Mouse (Mus musculus): ENCODE data around the gene Bak1. TPM values are rescaled to one million over a fixed set of nuclear protein-coding genes. Genes with fewer than 3 reads are reported as not detected.
"Not testable (repeated sequence)": the region's sequence is repeated elsewhere in the genome, so short reads cannot be mapped to it uniquely, and the experiment has no call there.

Bak1 gene
- polyA plus RNA-seq, 1 experiment from 2014 or later = 2.5 TPM

- H3K27ac ChIP-seq = no peak overlapping the region
- H3K4me2 ChIP-seq (replicated peaks) = no peak overlapping the region
- H3K4me3 ChIP-seq = no peak overlapping the region
- H3K27me3 ChIP-seq (replicated peaks) = no peaks in the 10 kb centered on the region
- H3K4me1 ChIP-seq = no peaks in the 10 kb centered on the region
- no peaks in the 10 kb centered on the region for H3K9me3 ChIP-seq
- WGBS = 80% methylated on average over 8 of the region's 8 CpGs
- no peaks in the 10 kb centered on the region for H3K36me3 ChIP-seq
- no peak for ATAC-seq (ENCODE audit: low FRiP score, low read depth)
- H3K9ac ChIP-seq = no peak overlapping the region
Measured at GRCm38 (mm10) chr17:26995562-26995961, 33.2 kb downstream of the Bak1 start.

- H3K27ac ChIP-seq = no peak overlapping the region
- H3K9me3 ChIP-seq = no peaks in the 10 kb centered on the region
- H3K4me1 ChIP-seq = no peaks in the 10 kb centered on the region
- no peak overlapping the region for H3K9ac ChIP-seq
- H3K4me2 ChIP-seq (replicated peaks) = no peak overlapping the region
- no peaks in the 10 kb centered on the region for H3K27me3 ChIP-seq (replicated peaks)
- H3K4me3 ChIP-seq = no peak overlapping the region
- no peak for ATAC-seq (ENCODE audit: low FRiP score, low read depth)
- no peaks in the 10 kb centered on the region for H3K36me3 ChIP-seq
- 73% methylated on average over 6 of the region's 6 CpGs for WGBS
Measured at GRCm38 (mm10) chr17:26995006-26995405, 33.8 kb downstream of the Bak1 start.

- H3K4me1 ChIP-seq = no peaks in the 10 kb centered on the region
- 88% methylated on average over 14 of the region's 14 CpGs for WGBS
- H3K27ac ChIP-seq = no peak overlapping the region
- no peak overlapping the region for H3K9ac ChIP-seq
- no peak overlapping the region for H3K4me3 ChIP-seq
- no peak for ATAC-seq (ENCODE audit: low FRiP score, low read depth)
- H3K4me2 ChIP-seq (replicated peaks) = no peak overlapping the region
- no peaks in the 10 kb centered on the region for H3K36me3 ChIP-seq
- no peaks in the 10 kb centered on the region for H3K27me3 ChIP-seq (replicated peaks)
- no peaks in the 10 kb centered on the region for H3K9me3 ChIP-seq
Measured at GRCm38 (mm10) chr17:26994410-26994809, 34.4 kb downstream of the Bak1 start.

DNA sequence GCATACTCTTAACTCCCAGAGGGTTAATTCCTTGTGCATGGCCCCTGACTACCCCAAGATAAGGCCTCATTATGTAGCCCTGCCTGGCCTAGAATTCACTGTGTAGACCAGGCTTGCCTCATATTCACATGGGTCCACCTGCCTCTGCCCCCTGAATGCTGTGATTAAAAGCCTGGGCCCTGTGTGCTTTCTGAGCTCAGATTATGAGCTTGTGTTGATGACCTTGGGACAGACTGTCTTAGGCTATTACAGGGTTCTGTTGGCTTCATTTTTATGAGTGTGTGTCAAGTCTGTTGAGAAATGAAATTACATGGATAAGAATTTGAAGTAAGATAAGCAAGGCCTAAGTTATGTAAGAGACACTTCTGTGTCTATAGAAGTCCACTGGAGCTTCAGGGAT, 38.3 kb downstream of the Bak1 start:
- Histone ChIP-seq H3K4me2 (replicated peaks) (no peak overlapping the region), H3K4me1 (no peaks in the 10 kb centered on the region), H3K27me3 (replicated peaks) (no peaks in the 10 kb centered on the region), H3K36me3 (no peaks in the 10 kb centered on the region), H3K27ac (no peak overlapping the region), H3K9ac (no peak overlapping the region), H3K9me3 (no peaks in the 10 kb centered on the region), H3K4me3 (no peak overlapping the region)
- ATAC-seq (ENCODE audit: low FRiP score, low read depth) = no peak

- H3K4me2 ChIP-seq (replicated peaks) = no peak overlapping the region
- WGBS = 78% methylated on average over 10 of the region's 10 CpGs
- H3K4me1 ChIP-seq = no peaks in the 10 kb centered on the region
- no peak overlapping the region for H3K27ac ChIP-seq
- H3K36me3 ChIP-seq = no peaks in the 10 kb centered on the region
- no peak overlapping the region for H3K9ac ChIP-seq
- no peak for ATAC-seq (ENCODE audit: low FRiP score, low read depth)
- no peak overlapping the region for H3K4me3 ChIP-seq
- no peaks in the 10 kb centered on the region for H3K27me3 ChIP-seq (replicated peaks)
- no peaks in the 10 kb centered on the region for H3K9me3 ChIP-seq
Measured at GRCm38 (mm10) chr17:26985503-26986179, 43.2 kb downstream of the Bak1 start.

DNA sequence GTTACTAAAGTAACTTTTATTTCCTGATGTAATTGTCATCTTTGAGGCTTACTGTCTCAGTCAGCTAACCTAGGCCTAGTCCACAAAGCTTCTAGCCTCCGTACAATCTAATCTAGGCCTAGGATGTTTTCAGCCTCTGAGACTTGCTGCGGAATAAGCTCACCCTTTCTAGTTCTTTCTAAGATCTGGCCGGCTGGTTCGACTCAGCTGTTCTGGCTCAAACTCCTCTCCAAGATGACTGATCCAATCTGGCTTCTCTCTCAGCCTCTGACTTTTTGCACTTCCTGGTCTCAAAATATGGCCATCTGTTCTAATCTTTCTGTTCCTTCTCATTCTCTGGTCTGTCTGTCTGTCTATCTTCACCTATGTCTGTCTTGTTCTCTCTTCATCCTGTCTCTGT, 45.4 kb downstream of the Bak1 start:
- Histone ChIP-seq H3K4me3 (no peak overlapping the region), H3K27ac (no peak overlapping the region), H3K36me3 (peaks cover 22% of the 10 kb centered on the region), H3K9me3 (no peaks in the 10 kb centered on the region), H3K27me3 (replicated peaks) (no peaks in the 10 kb centered on the region), H3K9ac (no peak overlapping the region), H3K4me1 (no peaks in the 10 kb centered on the region), H3K4me2 (replicated peaks) (no peak overlapping the region)
- no peak for ATAC-seq (ENCODE audit: low FRiP score, low read depth)
- 98% methylated on average over 4 of the region's 4 CpGs for WGBS

DNA sequence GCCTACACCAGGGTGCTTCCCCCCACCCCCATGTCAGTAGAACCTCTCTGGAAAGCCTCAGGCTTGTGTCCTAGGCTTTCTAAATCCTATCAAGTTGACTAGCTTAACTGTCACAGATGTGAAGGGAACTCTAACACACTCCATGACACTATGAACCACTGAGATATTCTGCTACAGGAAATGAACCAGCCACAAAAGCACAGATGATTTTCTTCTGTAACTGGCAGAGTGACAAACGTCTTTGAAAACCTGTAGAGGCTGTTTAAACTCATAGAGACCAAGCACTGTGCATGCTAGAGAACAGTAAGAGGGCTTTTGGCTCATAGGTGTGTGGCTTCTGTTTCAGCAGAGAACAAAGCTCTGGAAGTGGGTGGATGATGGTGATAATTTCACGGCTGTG, 47.8 kb downstream of the Bak1 start:
- WGBS = 85% methylated on average over 2 of the region's 2 CpGs
- Histone ChIP-seq H3K27me3 (replicated peaks) (no peaks in the 10 kb centered on the region), H3K36me3 (peaks cover 41% of the 10 kb centered on the region), H3K9ac (no peak overlapping the region), H3K4me2 (replicated peaks) (no peak overlapping the region), H3K4me1 (peaks cover 6% of the 10 kb centered on the region), H3K9me3 (no peaks in the 10 kb centered on the region), H3K4me3 (no peak overlapping the region), H3K27ac (no peak overlapping the region)
- ATAC-seq (ENCODE audit: low FRiP score, low read depth) = no peak

- peaks cover 57% of the 10 kb centered on the region for H3K36me3 ChIP-seq
- H3K4me2 ChIP-seq (replicated peaks) = no peak overlapping the region
- 89% methylated on average over 2 of the region's 2 CpGs for WGBS
Measured at GRCm38 (mm10) chr17:26979426-26979825, 49.4 kb downstream of the Bak1 start.

GRCm38 (mm10) chr17:26977354-26977753, 51.5 kb downstream of the Bak1 start:
- not testable (repeated sequence) for H3K27ac ChIP-seq; H3K4me2 ChIP-seq (replicated peaks); H3K9me3 ChIP-seq; H3K9ac ChIP-seq; H3K27me3 ChIP-seq (replicated peaks); H3K4me3 ChIP-seq; ATAC-seq (ENCODE audit: low FRiP score, low read depth)
- Histone ChIP-seq H3K36me3 (peaks cover 57% of the 10 kb centered on the region), H3K4me1 (peaks cover 33% of the 10 kb centered on the region)
- WGBS = 94% methylated on average over 6 of the region's 6 CpGs

More at GRCm38 (mm10) chr17:26979426-26979825, 49.4 kb downstream of the Bak1 start:
- peaks cover 19% of the 10 kb centered on the region for H3K4me1 ChIP-seq
- H3K27me3 ChIP-seq (replicated peaks) = no peaks in the 10 kb centered on the region
- ATAC-seq (ENCODE audit: low FRiP score, low read depth) = no peak
- H3K27ac ChIP-seq = no peak overlapping the region
- no peak overlapping the region for H3K9ac ChIP-seq
- H3K4me3 ChIP-seq = no peak overlapping the region
- H3K9me3 ChIP-seq = no peaks in the 10 kb centered on the region

GRCm38 (mm10) chr17:26975415-26975814, 53.4 kb downstream of the Bak1 start:
- Histone ChIP-seq H3K27ac (no peak overlapping the region), H3K4me3 (no peak overlapping the region), H3K4me2 (replicated peaks) (no peak overlapping the region), H3K9ac (no peak overlapping the region), H3K4me1 (peaks cover 48% of the 10 kb centered on the region), H3K9me3 (no peaks in the 10 kb centered on the region), H3K36me3 (peaks cover 60% of the 10 kb centered on the region), H3K27me3 (replicated peaks) (no peaks in the 10 kb centered on the region)
- ATAC-seq (ENCODE audit: low FRiP score, low read depth) = no peak

DNA sequence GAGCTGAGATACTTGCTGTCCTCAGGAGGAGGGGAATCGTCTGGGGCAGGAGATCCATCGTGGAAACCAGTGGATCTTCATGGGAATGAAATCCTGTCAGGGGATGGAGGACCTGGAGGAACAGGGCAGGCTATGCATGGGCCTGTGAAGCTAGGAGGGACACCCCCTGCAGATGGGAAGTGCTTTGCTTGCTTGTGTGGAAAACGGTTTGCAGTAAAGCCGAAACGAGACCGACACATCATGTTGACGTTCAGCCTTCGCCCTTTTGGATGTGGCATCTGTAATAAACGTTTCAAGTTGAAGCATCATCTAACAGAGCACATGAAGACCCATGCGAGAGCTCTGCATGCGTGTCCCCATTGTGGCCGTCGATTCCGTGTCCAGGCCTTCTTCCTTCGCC, 54.3 kb downstream of the Bak1 start:
- H3K9ac ChIP-seq = no peak overlapping the region
- H3K36me3 ChIP-seq = peaks cover 52% of the 10 kb centered on the region
- H3K4me2 ChIP-seq (replicated peaks) = peak overlapping the region; percentile 97; the same call in 1 of the 2 replicates
- H3K4me1 ChIP-seq = peaks cover 48% of the 10 kb centered on the region
- H3K27me3 ChIP-seq (replicated peaks) = no peaks in the 10 kb centered on the region
- no peaks in the 10 kb centered on the region for H3K9me3 ChIP-seq
- ATAC-seq (ENCODE audit: low FRiP score, low read depth) = no peak
- 92% methylated on average over 15 of the region's 15 CpGs for WGBS
- H3K27ac ChIP-seq = no peak overlapping the region
- H3K4me3 ChIP-seq = no peak overlapping the region

DNA sequence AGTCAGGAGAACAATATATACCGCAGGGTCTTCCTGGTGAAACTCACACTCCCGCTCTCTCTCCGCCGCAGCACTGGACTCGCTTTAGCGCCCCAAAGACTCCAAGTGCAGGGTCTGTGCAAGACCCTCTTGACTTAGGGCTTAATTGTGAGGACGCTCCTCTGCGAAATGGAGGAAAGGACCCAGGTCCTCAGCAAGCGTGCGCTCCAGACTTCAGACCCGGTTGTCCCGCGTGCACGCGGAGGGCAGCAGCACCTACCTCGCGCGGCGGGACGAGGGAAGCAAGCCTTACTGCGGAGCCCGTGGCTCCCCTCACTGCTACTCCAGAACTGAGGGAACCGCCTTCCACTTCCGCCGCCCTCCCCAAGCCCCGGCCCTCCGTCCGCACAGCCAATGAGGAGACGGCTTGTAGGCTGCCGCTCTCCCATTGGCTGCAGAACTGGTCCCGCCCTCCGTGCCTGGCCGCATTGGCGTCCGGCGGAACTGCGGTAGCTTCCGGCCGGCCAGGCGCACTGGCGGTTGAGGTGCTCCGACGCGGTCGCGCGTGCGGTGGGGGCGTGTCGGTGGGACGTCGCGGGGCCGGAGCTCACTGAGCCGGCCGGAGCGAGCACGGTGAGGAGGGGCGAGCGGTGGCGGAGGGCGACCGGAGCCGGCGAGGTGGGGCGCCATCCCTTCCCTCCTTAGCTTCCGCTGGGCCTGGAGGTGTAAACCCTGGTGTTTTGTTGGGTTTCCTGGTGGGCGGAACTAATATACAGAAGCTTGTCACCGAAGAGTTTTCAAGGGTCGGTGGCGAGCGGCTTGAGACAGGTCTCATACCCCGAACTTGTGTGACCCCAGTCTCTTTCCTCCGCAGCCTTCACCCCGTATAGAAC, 55.9 kb downstream of the Bak1 start, which contains the start of gene Zbtb9:
Gene Zbtb9, plus strand, starts transcription at position 465 of the 872 bp plus-strand sequence.
- ATAC-seq (ENCODE audit: low FRiP score, low read depth) = peak; percentile 98
- no peaks in the 10 kb centered on the region for H3K27me3 ChIP-seq (replicated peaks)
- peak within 1 kb of the TSS; percentile 84 for H3K9ac ChIP-seq
- H3K27ac ChIP-seq = peak within 1 kb of the TSS; percentile 59; the same call in 1 of the 2 replicates
- H3K4me3 ChIP-seq = peak within 1 kb of the TSS; percentile 86
- peaks cover 48% of the 10 kb centered on the region for H3K4me1 ChIP-seq
- no peaks in the 10 kb centered on the region for H3K9me3 ChIP-seq
- peaks cover 42% of the 10 kb centered on the region for H3K36me3 ChIP-seq
- peak within 1 kb of the TSS; percentile 97 for H3K4me2 ChIP-seq (replicated peaks)
- WGBS = under 1% methylated on average over 74 of the region's 75 CpGs
